Mouse (Mus musculus): ENCODE results near the gene Enox1.

The Enox1 gene

GRCm38 (mm10) chr14:77679877-77680276, 523.3 kb downstream of the Enox1 start:
- DNase-seq (ENCODE audit: inconsistent ontology term), result no peak

DNA sequence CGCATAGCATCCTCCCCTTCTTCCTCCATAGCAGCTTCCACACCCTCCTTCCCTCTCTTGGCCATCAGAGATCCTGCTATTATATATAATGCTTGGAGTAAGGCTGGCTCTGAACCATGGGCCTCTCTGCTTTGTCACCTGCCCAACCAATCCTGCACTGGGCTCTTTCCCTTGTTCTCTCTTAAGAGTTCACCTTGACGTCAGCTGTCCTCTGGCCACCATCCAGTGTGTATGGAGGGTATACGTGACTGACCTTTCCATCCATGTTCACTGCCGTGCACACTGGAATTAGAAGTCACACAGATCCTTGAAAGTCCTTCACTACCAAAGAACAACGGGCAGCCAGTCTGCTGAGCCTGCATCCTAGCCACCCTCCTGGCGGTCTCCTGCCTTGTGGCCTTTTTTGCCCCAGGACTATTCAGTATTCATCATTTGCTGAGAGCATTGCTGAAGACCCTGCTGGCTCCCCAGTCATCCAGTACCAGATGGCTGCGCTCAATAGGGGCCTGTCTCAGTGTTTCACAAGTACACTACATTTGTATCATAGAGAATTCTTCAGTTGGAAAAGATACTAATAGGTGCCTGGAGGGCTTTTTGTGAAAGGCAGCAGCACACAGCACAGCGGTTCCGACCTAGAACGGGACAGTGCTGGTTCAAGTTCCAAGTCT, 526.5 kb downstream of the Enox1 start:
- DNase-seq (ENCODE audit: inconsistent ontology term), result no peak

DNA sequence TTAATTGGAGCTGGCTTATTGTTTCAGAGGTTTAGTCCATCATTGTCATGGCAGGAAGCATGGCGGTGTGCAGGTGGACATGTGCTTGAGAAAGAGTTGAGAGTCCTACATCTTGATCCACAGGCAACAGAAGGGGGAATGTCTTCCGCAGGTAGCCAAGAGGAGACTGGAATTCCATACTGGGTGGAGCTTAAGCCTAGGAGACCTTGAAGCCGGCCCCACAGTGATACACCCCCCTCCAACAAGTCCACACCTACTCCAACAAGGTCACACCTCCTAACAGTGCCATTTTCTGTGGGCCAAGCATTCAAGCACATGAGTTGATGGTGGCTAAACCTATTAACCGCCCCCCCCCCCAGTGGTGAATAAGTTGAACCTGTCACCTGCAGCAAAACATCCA, 533.3 kb downstream of the Enox1 start:
- DNase-seq (ENCODE audit: inconsistent ontology term), result no peak

DNA sequence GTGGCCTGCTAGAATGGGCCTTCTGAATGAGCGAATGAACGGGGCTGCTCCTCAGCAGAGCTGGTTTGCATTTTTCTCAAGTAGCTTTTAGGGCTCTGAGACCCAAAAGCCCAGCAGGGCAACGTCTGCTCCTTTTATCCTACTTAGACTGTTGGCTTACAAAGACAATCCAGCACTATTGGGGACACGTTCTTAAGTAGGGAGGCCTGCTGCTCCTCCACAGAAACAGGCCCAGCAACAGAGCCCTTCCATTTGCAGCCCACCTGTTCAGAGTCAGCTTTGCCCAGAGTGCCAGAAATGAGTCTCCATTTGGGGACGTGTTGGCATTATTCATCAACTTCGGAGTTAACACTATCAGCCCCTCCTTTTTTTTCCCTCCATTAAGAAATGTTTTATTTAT, 548.4 kb downstream of the Enox1 start:
- no peak for DNase-seq (ENCODE audit: inconsistent ontology term)

DNA sequence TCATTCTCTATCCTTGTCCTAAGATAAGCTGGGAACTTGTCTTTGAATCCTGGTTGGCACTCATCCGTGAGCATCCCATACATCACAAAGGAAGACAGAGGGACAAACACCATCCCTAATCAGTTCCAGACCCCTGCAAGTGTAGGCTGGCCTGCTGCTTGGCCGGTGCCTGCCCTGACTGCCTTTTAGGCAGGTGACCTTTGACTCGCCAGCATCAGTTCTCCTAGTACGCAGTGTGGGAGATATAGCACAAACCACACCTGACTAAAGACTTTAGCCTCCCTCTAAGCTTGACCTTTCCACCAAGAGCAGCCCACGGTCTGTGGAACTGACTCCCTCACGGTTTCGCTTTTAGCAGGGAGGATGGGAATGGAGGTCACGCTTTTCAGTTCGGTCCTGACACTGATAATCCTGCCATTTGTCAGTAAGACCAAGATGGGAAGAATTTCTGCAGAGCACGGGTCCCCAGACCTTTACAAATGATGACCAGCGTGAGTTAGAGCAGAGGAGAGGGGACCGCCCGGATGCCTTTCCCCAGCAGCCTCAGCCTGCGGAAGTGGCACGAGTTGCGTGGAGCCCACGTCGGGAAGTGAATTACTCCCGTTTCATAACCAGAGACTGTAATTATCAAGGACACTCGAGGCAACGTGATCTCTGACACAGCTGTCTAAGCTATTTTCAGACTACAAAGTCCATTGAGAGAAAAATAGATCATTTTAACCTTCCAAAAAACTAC, 550.1 kb downstream of the Enox1 start:
- DNase-seq (ENCODE audit: inconsistent ontology term), result no peak

DNA sequence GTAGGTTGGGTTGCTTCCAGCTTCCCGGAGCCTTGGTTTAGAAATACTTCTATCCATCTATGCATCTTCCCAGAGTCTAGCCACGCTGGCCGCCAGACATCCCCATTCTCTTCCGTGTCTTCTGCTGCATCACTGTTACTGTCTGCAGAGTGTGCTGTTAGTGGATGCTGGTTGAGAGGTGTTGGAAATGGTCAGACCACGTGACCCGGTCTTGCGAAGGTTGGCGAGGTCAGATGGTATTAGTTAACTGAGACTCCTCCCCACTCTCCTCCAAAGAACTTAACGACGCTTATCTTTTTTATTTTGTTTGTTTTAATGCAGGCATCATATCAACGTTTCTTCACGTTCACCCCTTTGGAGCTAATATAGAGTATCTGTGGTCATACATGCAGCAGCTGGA, 550.7 kb downstream of the Enox1 start:
- no peak for DNase-seq (ENCODE audit: inconsistent ontology term)

DNA sequence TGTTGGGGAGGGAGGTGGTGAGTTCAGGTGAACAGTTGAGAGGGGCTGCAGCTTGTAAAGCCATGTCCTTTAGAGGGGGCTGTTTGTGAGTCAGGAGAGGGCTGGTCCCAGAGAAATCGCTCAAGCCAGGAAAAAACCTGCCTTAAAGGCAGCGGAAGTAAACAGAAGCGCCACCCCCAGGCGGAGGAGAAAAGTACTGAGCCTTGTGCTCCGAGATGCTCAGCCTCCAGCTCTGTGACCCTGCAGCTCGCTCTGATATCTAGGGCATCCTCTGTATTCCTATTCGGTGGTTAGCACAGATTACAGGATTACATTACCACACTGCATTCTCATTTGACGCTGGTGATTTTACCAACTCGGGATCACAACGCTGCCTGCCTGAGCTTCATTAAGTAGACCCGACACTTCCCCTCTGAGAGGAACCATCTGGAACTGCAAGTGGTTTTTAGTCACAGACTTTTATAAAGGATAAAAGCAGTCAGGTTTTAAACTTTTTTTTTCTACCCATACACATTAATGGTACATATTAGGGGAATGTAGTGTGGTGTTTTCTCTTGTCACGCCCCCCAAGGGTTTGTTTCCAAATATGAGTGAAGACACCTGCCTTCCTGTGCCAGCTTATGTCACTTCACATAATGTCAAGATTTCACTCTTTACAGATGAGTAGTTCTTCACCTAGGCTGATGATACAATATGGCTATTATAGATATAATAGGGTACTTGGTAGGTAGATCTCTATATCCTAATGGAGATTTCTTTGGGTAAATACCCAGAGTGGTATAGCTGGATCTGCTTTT, 552.0 kb downstream of the Enox1 start:
- DNase-seq (ENCODE audit: inconsistent ontology term), result no peak

GRCm38 (mm10) chr14:77714931-77715535, 558.5 kb downstream of the Enox1 start:
- DNase-seq (ENCODE audit: inconsistent ontology term), result no peak

GRCm38 (mm10) chr14:77716981-77717380, 560.4 kb downstream of the Enox1 start:
- no peak for DNase-seq (ENCODE audit: inconsistent ontology term)

DNA sequence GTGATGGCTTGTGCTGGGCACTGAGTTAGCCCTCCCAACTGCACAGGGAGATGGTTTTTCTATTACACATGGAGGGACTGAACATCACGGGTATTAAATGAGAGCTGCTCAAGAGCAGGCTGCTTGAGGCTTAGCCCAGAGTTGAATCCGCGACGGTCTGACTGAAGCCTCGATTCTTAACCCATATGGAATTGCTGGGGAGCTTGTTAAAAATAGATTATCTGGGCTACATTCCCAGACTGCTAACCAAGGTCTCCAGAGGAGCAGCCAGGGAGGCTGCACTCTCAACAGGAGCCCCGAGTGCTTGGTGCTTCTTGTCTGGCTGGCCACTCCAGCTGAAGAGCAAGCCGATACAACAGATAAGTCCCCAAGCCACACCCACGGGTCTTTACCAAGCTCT, 562.3 kb downstream of the Enox1 start:
- DNase-seq (ENCODE audit: inconsistent ontology term), result no peak

GRCm38 (mm10) chr14:77738056-77738455, 581.5 kb downstream of the Enox1 start:
- DNase-seq (ENCODE audit: inconsistent ontology term), result no peak

GRCm38 (mm10) chr14:77738751-77739365, 582.3 kb downstream of the Enox1 start:
- DNase-seq (ENCODE audit: inconsistent ontology term), result peak; percentile 2

DNA sequence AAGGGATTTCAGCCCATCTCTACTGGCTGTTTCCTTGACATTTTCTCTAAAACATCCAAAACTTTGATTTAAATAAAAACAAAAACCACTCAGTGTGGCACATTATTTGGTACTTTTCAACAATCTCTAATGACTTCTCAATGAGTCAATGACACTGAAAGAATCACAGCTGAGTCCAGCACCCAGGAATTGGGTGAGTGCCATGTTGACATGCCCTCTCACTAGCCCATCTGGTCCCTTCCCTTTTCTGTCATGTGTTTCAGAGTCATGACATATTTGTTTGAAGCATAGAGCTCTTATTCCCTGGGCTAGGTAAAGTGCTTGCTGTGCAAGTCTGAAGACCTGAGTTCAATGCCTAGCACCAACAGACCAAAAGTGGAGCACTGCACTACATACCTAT, 582.8 kb downstream of the Enox1 start:
- DNase-seq (ENCODE audit: inconsistent ontology term), result no peak

DNA sequence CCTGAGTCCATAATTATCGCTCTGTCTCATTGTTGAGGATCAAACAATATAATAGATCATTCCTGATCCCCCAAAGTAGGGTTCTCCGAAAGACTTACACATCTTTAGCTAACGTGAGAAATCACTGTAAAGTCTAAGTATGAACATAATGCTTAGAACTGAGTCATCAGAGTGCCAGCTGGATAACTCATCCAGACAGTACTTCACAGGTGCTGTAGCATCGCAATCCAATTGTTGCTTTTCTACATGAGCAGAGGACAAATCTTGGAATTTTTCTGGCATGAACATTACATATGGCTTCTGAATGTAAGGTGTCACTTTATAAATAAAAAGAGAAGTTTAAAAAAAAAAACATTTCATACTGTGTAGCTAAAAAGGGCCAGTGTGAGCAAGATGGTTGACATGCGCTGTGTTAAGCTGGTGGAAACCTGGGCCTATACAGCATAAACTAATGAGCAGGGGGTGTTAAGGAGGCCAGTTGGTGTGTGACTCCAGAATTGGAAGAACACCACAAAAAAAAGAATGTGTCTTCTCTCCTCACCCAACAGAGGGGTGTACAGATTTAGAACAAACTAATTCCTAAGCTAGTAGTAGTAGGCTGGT, 588.2 kb downstream of the Enox1 start:
- DNase-seq (ENCODE audit: inconsistent ontology term), result no peak

- DNase-seq (ENCODE audit: inconsistent ontology term), result no peak
Observed at GRCm38 (mm10) chr14:77748920-77749319, 592.4 kb downstream of the Enox1 start.
